Mouse (Mus musculus) limb, embryonic 11.5 days (tissue): ENCODE results near the gene Noxo1. TPM values are rescaled to one million over a fixed set of nuclear protein-coding genes. Genes with fewer than 3 reads are reported as not detected.
"Not testable (repeated sequence)": the region's sequence is repeated elsewhere in the genome, so short reads cannot be mapped to it uniquely, and the experiment has no call there.

Experiments used
- ATAC-seq: fragments of 200-750 bp; cut with Nextera tagmentation; 2 replicates; pipeline ENCODE4 v1.8.0; 2017; ENCODE audit warnings: low read depth; ENCODE audit not compliant: insufficient number of reproducible peaks, low FRiP score, low TSS enrichment
- DNase-seq: peaks from one replicate; pipeline ENCODE4 v3.0.0-alpha.2; 2015; ENCODE audit warnings: low spot score
- H3K27ac ChIP-seq: fragments of 300-500 bp; sonication (generic); replicated peaks from 2 replicates; pipeline ENCODE4 v1.5.1; 2014; ENCODE audit warnings: low read depth, mild to moderate bottlenecking, low read length
- H3K27me3 ChIP-seq: fragments of 300-500 bp; sonication (generic); 2 replicates; pipeline ENCODE4 v1.6.1; 2014; ENCODE audit warnings: mild to moderate bottlenecking, low read length, mixed read lengths; ENCODE audit not compliant: control insufficient read depth, insufficient read depth
- H3K36me3 ChIP-seq: fragments of 300-500 bp; sonication (generic); 2 replicates; pipeline ENCODE4 v1.6.1; 2014; ENCODE audit warnings: mild to moderate bottlenecking, low read length, moderate library complexity, mixed read lengths; ENCODE audit not compliant: control insufficient read depth, insufficient read depth
- H3K4me1 ChIP-seq: fragments of 300-500 bp; sonication (generic); 2 replicates; pipeline ENCODE4 v1.6.1; 2014; ENCODE audit warnings: low read length, mixed read lengths; ENCODE audit not compliant: control insufficient read depth, insufficient read depth
- H3K4me2 ChIP-seq: fragments of 300-500 bp; sonication (generic); 2 replicates; pipeline ENCODE4 v1.6.1; 2014; ENCODE audit warnings: low read depth, mild to moderate bottlenecking, moderate library complexity; ENCODE audit not compliant: severe bottlenecking
- H3K4me3 ChIP-seq: fragments of 300-500 bp; sonication (generic); 2 replicates; pipeline ENCODE4 v1.5.1; 2014; ENCODE audit warnings: low read depth, low read length
- H3K9ac ChIP-seq: fragments of 300-500 bp; sonication (generic); 2 replicates; pipeline ENCODE4 v1.6.1; 2014; ENCODE audit warnings: mild to moderate bottlenecking, low read length
- H3K9me3 ChIP-seq: fragments of 300-500 bp; sonication (generic); 2 replicates; pipeline ENCODE4 v1.6.1; 2016; ENCODE audit warnings: low read length; ENCODE audit not compliant: control insufficient read depth
- WGBS: fragments of 180-500 bp; shearing (Covaris S2); extraction: QIAGEN DNeasy Blood & Tissue Kit; methylation state at CpG from one replicate; pipeline ENCODE4 v1.1.7; 2014; 5-methylcytosine and 5-hydroxymethylcytosine counted together
- polyA plus RNA-seq: library from polyadenylated mRNA; unstranded; fragments of >200 nt; fragmentation: Nextera tagmentation; extraction: Ambion mirVana; gene quantifications from 2 replicates; pipeline ENCODE4 v1.2.1, GENCODE M21; 2014

The Noxo1 gene
- polyA plus RNA-seq, 1 experiment from 2014 or later: 1.5 TPM

DNA sequence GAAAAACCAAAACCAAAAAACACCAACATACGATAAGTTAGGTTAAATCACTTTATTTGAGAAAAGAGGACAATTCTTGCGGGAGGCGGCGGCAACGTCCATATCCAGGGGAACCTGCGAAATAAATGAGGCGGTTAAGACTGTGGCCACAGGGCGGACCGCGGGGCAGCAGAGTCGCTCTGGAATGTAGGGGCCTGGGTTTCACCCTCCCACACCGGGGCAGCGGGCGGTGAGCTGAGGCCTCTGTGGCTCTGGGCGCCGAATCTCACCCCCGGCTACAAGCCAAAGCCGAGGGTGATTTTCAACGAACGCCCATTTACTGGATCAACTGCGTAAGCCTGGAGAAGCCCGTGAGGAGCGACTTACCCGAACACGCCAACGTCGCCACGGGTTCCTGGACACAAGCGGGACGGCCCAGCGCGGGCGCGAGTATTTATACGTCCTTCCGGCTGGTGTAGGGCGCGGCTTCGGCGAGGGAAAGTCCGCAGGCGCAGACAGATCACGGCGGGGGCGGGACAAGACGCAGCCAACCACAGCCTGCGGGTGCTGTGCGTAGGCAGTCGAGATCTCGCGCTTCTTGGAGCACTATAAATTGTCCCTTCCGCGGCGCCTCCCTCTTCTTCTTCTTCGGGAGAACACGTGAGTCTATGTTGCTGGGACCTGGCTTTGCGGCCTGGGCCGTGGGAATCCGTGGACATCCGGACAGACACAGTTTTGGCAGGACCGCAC, 23.6 kb downstream of the Noxo1 start:
- ATAC-seq (peak; percentile 96), DNase-seq (peak; percentile 99)
- Histone ChIP-seq H3K4me1 (peaks cover 9% of the 10 kb centered on the region; the same call in 1 of the 2 replicates), H3K27me3 (no peaks in the 10 kb centered on the region), H3K4me3 (peak overlapping the region; percentile 81), H3K4me2 (peak overlapping the region; percentile 60), H3K36me3 (peaks cover 14% of the 10 kb centered on the region), H3K9ac (peak overlapping the region; percentile 90), H3K27ac (peak overlapping the region; percentile 77), H3K9me3 (no peaks in the 10 kb centered on the region)
- WGBS: under 1% methylated on average over 61 of the region's 61 CpGs

DNA sequence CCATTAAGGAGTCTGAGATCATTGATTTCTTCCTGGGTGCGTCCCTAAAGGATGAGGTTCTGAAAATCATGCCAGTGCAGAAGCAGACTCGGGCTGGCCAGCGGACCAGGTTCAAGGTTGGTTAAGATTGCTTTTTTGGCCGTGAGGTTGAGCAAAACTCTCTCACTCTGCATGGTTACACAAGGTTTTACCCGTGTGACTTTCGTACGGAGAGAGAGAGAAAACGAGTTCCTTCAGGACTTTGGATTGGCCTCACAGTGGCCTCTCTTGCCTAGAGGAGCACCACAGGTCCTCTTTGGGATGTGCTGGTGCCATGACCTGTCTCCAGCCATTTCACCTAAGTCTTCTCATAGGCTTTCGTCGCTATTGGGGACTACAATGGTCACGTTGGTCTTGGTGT, 24.6 kb downstream of the Noxo1 start:
- under 1% methylated on average over 10 of the region's 11 CpGs for WGBS
- H3K4me1 ChIP-seq, ATAC-seq, H3K9me3 ChIP-seq, DNase-seq, H3K27ac ChIP-seq, H3K27me3 ChIP-seq: not testable (repeated sequence)
- H3K9ac ChIP-seq: peak overlapping the region; percentile 90
- peak overlapping the region; percentile 60 for H3K4me2 ChIP-seq
- H3K4me3 ChIP-seq: peak overlapping the region; percentile 81
- peaks cover 14% of the 10 kb centered on the region for H3K36me3 ChIP-seq

DNA sequence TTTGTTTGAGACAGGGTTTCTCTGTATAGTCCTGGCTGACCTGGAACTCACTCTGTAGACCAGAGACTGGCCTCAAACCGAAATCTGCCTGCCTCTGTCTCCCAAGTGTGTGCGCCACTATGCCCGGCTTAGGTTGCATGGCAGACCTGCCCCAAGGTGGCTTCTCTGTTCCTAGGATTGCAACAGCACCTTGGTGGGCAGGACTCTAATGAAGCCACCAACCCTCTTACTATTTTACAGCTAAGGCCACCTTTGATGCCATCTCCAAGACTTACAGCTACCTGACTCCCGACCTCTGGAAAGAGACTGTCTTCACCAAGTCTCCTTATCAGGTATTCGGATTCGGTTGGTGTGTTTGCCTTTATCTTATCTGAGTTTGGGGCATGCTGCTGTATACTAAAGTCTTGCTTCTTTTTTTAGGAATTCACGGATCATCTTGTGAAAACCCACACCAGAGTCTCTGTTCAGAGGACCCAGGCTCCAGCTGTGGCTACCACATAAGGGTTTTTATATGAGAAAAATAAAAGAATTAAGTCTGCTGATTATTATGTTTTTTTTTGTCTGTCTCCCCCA, 25.4 kb downstream of the Noxo1 start:
- H3K36me3 ChIP-seq: peaks cover 14% of the 10 kb centered on the region
- H3K4me1 ChIP-seq, DNase-seq, H3K27ac ChIP-seq, ATAC-seq, H3K27me3 ChIP-seq, H3K9me3 ChIP-seq: not testable (repeated sequence)
- peak overlapping the region; percentile 60 for H3K4me2 ChIP-seq
- H3K4me3 ChIP-seq: peak overlapping the region; percentile 81
- 63% methylated on average over 7 of the region's 7 CpGs for WGBS
- H3K9ac ChIP-seq: peak overlapping the region; percentile 43; the same call in 1 of the 2 replicates

DNA sequence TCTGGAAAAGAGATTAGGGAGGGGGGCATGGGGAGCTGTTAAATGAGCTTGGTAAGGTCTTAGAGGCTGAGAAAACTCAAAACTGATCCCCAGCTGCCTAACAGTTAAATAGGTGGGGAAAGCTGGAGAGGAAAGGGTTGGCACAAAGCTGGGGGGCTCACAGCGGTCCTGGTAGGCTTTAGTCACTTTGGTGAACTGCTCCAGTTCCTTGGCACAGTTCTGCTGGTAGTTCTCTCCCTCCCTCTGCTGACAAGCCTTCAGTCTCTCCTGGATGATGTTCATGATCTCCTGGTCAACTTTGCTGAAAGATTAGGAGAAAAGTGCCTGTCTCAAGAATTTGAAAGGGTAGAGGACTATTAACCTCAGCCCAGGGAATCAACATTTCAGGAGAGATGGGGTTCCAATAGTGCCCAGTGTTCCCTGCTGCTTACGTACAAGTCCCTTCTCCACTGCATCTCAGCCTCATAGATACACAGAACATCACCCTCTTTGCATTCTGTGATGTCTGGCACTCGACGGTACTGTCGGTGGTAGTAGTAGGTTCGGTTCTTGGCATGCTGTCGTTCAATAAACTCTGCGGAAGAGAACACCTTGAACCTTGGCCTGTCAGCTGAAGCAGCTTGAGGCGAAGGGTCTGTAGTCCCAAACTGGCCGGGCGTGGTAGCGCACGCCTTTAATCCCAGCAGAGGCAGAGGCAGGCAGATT, 26.3 kb downstream of the Noxo1 start:
- DNase-seq (no peak), ATAC-seq (no peak)
- peaks cover 9% of the 10 kb centered on the region; the same call in 1 of the 2 replicates for H3K4me1 ChIP-seq
- no peak overlapping the region for H3K4me2 ChIP-seq
- H3K36me3 ChIP-seq: peaks cover 8% of the 10 kb centered on the region
- H3K27ac ChIP-seq: no peak overlapping the region
- 31% methylated on average over 13 of the region's 13 CpGs for WGBS
- H3K4me3 ChIP-seq: peak overlapping the region; percentile 1; the same call in 1 of the 2 replicates
- H3K9ac ChIP-seq: no peak overlapping the region
- H3K27me3 ChIP-seq: no peaks in the 10 kb centered on the region
- no peaks in the 10 kb centered on the region for H3K9me3 ChIP-seq

DNA sequence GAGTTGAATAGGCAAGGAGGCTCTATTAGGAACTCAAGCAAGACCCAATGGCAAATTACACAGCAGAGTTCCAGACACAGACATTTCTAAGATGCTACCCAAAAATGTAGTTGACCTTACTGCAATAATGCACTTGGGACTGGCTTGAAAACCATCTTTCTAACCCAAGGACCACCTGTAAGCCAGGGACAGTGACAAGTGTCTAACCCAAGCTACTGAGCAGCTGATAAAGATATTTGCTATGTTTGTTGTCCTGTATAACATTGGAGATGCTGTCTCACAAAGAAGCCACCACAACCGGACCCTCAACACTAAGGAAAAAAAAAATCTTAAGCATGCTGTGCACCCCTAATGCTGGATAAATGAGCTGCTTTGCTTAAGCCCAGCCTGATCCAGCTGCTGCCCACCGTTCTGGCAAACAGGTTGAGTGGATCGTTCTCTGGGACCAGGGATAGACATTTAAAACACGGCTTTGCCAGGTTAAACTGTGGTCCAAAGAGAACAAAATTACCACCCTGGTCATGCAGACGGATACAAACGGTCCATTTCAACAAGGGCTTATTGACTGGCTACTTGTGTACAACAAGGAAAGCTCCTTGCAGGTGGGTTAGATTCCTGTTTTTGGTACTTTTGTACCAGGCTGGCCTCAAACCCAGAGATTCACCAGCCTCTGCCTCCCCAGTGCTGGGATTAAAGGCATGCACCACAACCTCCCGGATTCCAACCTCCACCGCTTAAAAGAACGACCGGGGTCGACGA, 27.3 kb downstream of the Noxo1 start:
- DNase-seq (peak; percentile 30), ATAC-seq (no peak)
- 4% methylated on average over 12 of the region's 12 CpGs for WGBS
- no peaks in the 10 kb centered on the region for H3K27me3 ChIP-seq
- H3K4me3 ChIP-seq: peak overlapping the region; percentile 83
- no peaks in the 10 kb centered on the region for H3K9me3 ChIP-seq
- H3K4me2 ChIP-seq: peak overlapping the region; percentile 79
- peaks cover 6% of the 10 kb centered on the region for H3K36me3 ChIP-seq
- H3K9ac ChIP-seq: peak overlapping the region; percentile 78
- H3K27ac ChIP-seq: peak overlapping the region; percentile 47
- peaks cover 9% of the 10 kb centered on the region; the same call in 1 of the 2 replicates for H3K4me1 ChIP-seq

DNA sequence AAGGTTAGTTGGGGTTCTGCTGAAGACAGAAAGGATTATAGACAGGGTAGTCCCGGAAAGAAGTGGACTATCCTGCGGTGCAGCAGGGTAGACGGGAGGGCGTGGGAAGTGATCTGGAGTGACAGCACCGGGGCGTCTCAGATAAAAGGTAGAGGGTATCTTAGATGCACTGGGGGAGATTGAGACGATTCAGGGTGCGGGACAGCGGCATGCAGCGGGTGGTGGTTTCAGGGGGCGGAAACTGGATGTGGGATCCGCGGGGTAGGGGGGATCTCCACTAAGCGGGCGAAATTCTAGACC, 27.8 kb downstream of the Noxo1 start:
- WGBS: under 1% methylated on average over 15 of the region's 15 CpGs
- Histone ChIP-seq H3K9me3 (no peaks in the 10 kb centered on the region), H3K36me3 (peaks cover 6% of the 10 kb centered on the region), H3K9ac (peak overlapping the region; percentile 78), H3K27me3 (no peaks in the 10 kb centered on the region), H3K27ac (peak overlapping the region; percentile 47), H3K4me3 (peak overlapping the region; percentile 83), H3K4me2 (peak overlapping the region; percentile 79), H3K4me1 (peaks cover 9% of the 10 kb centered on the region; the same call in 1 of the 2 replicates)
- no peak for DNase-seq
- ATAC-seq: no peak

DNA sequence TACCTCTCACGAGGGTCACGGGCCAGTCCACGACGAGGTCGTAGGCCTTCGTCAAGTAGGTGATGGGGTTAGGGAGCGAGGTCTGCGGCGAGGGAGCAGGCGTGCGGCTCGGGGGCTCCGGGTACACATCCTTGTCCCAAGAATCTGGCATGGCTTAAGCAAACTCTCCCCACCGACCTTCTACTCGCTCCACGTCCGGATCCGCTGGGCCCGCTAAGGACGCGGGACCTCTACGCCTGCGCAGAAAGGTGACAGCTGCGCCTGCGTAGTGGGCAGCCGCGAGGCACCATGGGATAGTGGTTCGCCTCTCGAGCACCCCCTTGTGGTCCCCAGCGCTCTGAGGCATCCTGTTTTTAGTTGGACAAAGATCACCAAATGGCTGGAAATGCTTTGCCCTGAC, 28.1 kb downstream of the Noxo1 start, which contains the start of gene Ndufb10:
Ndufb10 (minus strand) TSS at position 295 of the 400 bp plus-strand sequence.
- ATAC-seq: peak; percentile 67
- under 1% methylated on average over 30 of the region's 30 CpGs for WGBS
- H3K9me3 ChIP-seq: no peaks in the 10 kb centered on the region

More for the DNA sequence above, 28.1 kb downstream of the Noxo1 start, which contains the start of gene Ndufb10:
- Histone ChIP-seq H3K4me3 (peak within 1 kb of the TSS; percentile 83), H3K9ac (peak within 1 kb of the TSS; percentile 78), H3K27me3 (no peaks in the 10 kb centered on the region), H3K4me2 (peak within 1 kb of the TSS; percentile 79), H3K27ac (peak within 1 kb of the TSS; percentile 47), H3K36me3 (peaks cover 6% of the 10 kb centered on the region), H3K4me1 (peaks cover 9% of the 10 kb centered on the region; the same call in 1 of the 2 replicates)
- peak; percentile 99 for DNase-seq
